Mouse (Mus musculus) spleen, adult 2 months (tissue): ENCODE measurements at regions not wholly inside any gene's neighbourhood (a gene's known extent, or its start where the extent isn't known, plus 50 kb on each side); places are given as distances from the start of the nearest gene placed in this dataset.

Source experiments
- DNase-seq, 2 experiments: peaks; one replicate each; pipeline versions ENCODE4 v3.0.0 to v3.0.0-alpha.2; 2012 to 2021; ENCODE audit warnings: low spot score in 2 of 2, low read depth in 1 of 2
- H3K27ac ChIP-seq: fragments of 200-500 bp; 2 replicates; pipeline ENCODE4 v1.5.1; 2012; ENCODE audit warnings: low read length, inconsistent platforms; ENCODE audit not compliant: insufficient read depth
- H3K27me3 ChIP-seq: fragments of 200-500 bp; 2 replicates; pipeline ENCODE4 v1.6.1; 2012; ENCODE audit warnings: mild to moderate bottlenecking, moderate library complexity, low read length, inconsistent platforms; ENCODE audit not compliant: control insufficient read depth, insufficient read depth
- H3K36me3 ChIP-seq: fragments of 200-500 bp; 2 replicates; pipeline ENCODE4 v1.6.1; 2012; ENCODE audit warnings: mild to moderate bottlenecking, low read length, inconsistent platforms; ENCODE audit not compliant: control insufficient read depth, insufficient read depth
- H3K4me1 ChIP-seq: fragments of 200-500 bp; 2 replicates; pipeline ENCODE4 v1.6.1; 2011; ENCODE audit warnings: inconsistent platforms; ENCODE audit not compliant: control insufficient read depth, insufficient read depth, insufficient read length
- H3K4me3 ChIP-seq: fragments of 200-500 bp; 2 replicates; pipeline ENCODE4 v1.5.1; 2011; ENCODE audit warnings: mild to moderate bottlenecking, inconsistent platforms; ENCODE audit not compliant: insufficient read depth, insufficient read length; ENCODE audit errors: extremely low read depth
- CTCF ChIP-seq: fragments of 200-500 bp; IDR thresholded peaks from 2 replicates; pipeline ENCODE4 v1.5.1; 2011; ENCODE audit warnings: mild to moderate bottlenecking, inconsistent platforms; ENCODE audit not compliant: insufficient read depth, insufficient read length, insufficient replicate concordance; ENCODE audit errors: extremely low read depth
- POLR2A ChIP-seq: fragments of 200-500 bp; IDR thresholded peaks from 2 replicates; pipeline ENCODE4 v1.6.1; 2011; ENCODE audit warnings: low read depth, low read length, inconsistent platforms
- WGBS: fragments of 180-500 bp; shearing (Covaris S2); methylation state at CpG from one replicate; pipeline ENCODE4 v1.1.7; 2018; 5-methylcytosine and 5-hydroxymethylcytosine counted together

GRCm38 (mm10) chr5:118946994-118947393 is 386.5 kb downstream of the Med13l start:
- no peak for TF ChIP-seq POLR2A
- TF ChIP-seq CTCF = no peak
- Histone ChIP-seq H3K27me3 (no peaks in the 10 kb centered on the region), H3K4me3 (no peak overlapping the region), H3K27ac (no peak overlapping the region), H3K4me1 (no peaks in the 10 kb centered on the region), H3K36me3 (no peaks in the 10 kb centered on the region)
- WGBS = 75% methylated on average over 2 of the region's 2 CpGs
- no peak for DNase-seq

- Histone ChIP-seq H3K36me3 (no peaks in the 10 kb centered on the region), H3K4me3 (no peak overlapping the region), H3K4me1 (no peaks in the 10 kb centered on the region), H3K27me3 (no peaks in the 10 kb centered on the region), H3K27ac (no peak overlapping the region)
- no peak for DNase-seq
- TF ChIP-seq POLR2A (no peak), CTCF (no peak)
- WGBS = 92% methylated on average over 6 of the region's 6 CpGs
These were observed 387.8 kb downstream of the Med13l start for GRCm38 (mm10) chr5:118948119-118948786.

DNA sequence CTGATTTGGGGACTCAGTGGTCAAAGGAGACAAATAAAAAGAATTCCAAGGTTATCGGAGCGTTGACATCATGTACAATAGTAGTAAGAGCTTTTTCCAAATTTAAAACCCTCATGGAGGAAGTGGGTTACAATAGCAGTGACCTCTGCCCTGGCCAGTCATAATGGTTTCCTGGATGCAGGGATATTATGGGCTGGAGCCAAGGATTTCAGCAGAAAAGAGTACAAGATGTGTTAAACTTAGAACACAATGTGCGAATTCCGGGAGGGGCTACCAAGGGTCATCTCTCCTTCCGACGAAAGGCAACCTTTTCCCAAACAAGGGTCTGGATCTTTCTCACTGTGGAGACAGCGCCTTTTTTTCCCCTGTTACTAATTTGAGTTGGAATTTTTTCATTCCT is 390.6 kb downstream of the Med13l start:
- Histone ChIP-seq H3K4me1 (no peaks in the 10 kb centered on the region), H3K27ac (no peak overlapping the region), H3K27me3 (no peaks in the 10 kb centered on the region), H3K36me3 (no peaks in the 10 kb centered on the region), H3K4me3 (no peak overlapping the region)
- WGBS = 42% methylated on average over 7 of the region's 7 CpGs
- no peak for TF ChIP-seq CTCF
- no peak for TF ChIP-seq POLR2A
- no peak for DNase-seq

DNA sequence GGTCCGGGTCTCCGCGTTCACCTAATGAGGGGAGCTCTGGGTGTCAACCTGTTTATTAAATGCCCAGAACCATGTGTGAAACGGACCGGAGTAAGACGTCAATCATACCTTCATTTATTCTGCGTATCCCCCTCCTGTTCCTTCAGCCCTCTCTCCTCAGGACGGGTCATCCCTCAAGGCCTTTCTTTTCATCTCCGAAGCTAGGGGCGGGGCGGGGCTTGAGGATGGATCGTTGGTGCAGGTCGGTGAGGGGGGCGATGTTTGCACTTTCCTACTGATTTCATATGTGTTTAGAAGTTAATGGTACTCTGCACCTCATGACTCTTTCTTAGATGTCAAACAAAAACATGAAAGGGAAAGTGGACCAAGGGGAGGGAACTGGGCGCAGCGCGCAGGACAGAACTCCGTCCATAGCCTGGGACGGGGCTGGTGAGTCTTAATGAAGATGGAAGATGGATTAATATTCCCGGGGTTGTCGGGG is 400.1 kb downstream of the Med13l start:
- H3K36me3 ChIP-seq = no peaks in the 10 kb centered on the region
- DNase-seq = no peak
- 89% methylated on average over 21 of the region's 21 CpGs for WGBS

DNA sequence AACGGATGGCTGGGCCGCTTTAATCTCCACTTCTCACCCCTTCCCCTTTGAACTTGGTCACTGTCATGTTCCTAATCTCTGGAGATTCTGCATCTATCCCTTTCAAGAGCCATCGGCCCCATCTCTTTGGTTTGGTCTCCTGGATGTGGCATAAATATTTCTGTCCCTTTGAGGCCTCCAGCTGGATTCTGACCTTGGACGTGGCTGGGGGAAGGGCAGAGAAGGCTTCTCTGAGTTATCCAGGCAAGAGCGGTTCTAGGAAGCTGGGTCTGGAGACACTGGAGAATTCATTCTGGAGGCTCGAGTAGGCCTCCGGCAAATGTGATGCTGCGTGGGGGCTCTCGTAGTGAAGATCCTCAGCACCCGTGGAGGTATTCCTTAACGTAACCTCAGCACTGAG is 400.6 kb downstream of the Med13l start:
- TF ChIP-seq POLR2A (no peak), CTCF (no peak)
- DNase-seq = no peak
- Histone ChIP-seq H3K36me3 (no peaks in the 10 kb centered on the region), H3K27ac (no peak overlapping the region), H3K4me1 (no peaks in the 10 kb centered on the region), H3K27me3 (no peaks in the 10 kb centered on the region), H3K4me3 (no peak overlapping the region)
- 92% methylated on average over 11 of the region's 11 CpGs for WGBS

More for the DNA sequence above, 400.1 kb downstream of the Med13l start:
- TF ChIP-seq POLR2A = no peak
- TF ChIP-seq CTCF = no peak
- Histone ChIP-seq H3K27me3 (no peaks in the 10 kb centered on the region), H3K4me1 (no peaks in the 10 kb centered on the region), H3K27ac (no peak overlapping the region), H3K4me3 (no peak overlapping the region)

DNA sequence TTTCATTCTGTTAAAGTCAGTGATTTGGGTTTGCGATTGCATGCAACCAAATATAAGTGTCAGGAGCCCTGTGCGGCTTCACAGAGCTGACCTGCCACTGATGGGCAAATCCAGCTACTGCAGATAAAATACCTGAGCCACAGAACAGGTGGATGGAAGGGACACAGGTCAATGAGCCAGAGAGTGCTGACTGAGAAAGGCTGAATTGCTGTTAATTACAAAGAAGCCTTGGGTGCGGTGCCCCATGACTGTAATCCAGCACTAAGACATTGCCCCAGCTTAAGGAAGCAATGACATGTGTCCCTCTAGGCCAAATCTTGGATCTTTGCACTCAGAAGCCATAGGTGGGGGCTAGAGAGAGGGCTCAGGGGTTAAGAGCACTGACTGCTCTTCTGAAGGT is 401.7 kb downstream of the Med13l start:
- Histone ChIP-seq H3K4me1 (no peaks in the 10 kb centered on the region), H3K4me3 (no peak overlapping the region), H3K36me3 (no peaks in the 10 kb centered on the region), H3K27ac (no peak overlapping the region), H3K27me3 (no peaks in the 10 kb centered on the region)
- DNase-seq = no peak
- TF ChIP-seq CTCF = no peak
- TF ChIP-seq POLR2A = no peak
- WGBS = 92% methylated on average over 3 of the region's 3 CpGs

DNA sequence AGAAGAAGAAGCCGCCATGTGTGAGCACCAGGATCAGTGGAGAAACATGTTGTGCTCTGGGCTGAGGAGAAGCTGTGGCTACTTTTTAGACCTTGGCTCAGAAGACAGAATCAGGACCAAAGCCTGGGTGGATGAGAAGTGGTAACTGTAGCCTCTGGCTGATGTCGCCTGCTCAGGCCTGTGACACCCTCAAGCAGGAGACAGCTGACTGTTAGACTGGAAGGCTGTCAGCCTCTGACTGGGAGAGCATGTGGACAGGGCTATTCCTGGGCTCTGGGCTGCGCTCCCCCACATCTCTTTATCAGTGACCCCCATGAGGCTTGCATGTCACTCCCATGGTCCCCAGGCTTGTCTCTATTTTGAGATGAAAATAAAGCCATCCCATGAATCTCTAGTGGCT is 402.5 kb downstream of the Med13l start:
- Histone ChIP-seq H3K27me3 (no peaks in the 10 kb centered on the region), H3K36me3 (no peaks in the 10 kb centered on the region), H3K4me1 (no peaks in the 10 kb centered on the region), H3K27ac (no peak overlapping the region), H3K4me3 (no peak overlapping the region)
- TF ChIP-seq CTCF (no peak), POLR2A (no peak)
- 86% methylated on average over 3 of the region's 3 CpGs for WGBS
- DNase-seq = no peak
